Mouse (Mus musculus) kidney, embryonic 15.5 days (tissue): ENCODE data around the gene Rap2b. TPM values are rescaled to one million over a fixed set of nuclear protein-coding genes. Genes with fewer than 3 reads are reported as not detected.

Source experiments
- ATAC-seq: fragments of 200-750 bp; cut with Nextera tagmentation; replicated peaks from 2 replicates; pipeline ENCODE4 v1.8.0; 2017; ENCODE audit warnings: moderate TSS enrichment; ENCODE audit not compliant: low FRiP score
- H3K27ac ChIP-seq: fragments of 300-500 bp; sonication (generic); 2 replicates; pipeline ENCODE4 v1.5.1; 2015; ENCODE audit warnings: mild to moderate bottlenecking, inconsistent platforms
- H3K27me3 ChIP-seq: fragments of 300-500 bp; sonication (generic); 2 replicates; pipeline ENCODE4 v1.6.1; 2015; ENCODE audit warnings: inconsistent platforms
- H3K36me3 ChIP-seq: fragments of 300-500 bp; sonication (generic); 2 replicates; pipeline ENCODE4 v1.6.1; 2015; ENCODE audit warnings: inconsistent platforms
- H3K4me1 ChIP-seq: fragments of 300-500 bp; sonication (generic); 2 replicates; pipeline ENCODE4 v1.6.1; 2015; ENCODE audit warnings: inconsistent platforms
- H3K4me2 ChIP-seq: fragments of 300-500 bp; sonication (generic); 2 replicates; pipeline ENCODE4 v1.6.1; 2015; ENCODE audit warnings: moderate library complexity, mild to moderate bottlenecking, inconsistent platforms
- H3K4me3 ChIP-seq: fragments of 300-500 bp; sonication (generic); replicated peaks from 2 replicates; pipeline ENCODE4 v1.5.1; 2015; ENCODE audit warnings: mild to moderate bottlenecking, inconsistent platforms
- H3K9ac ChIP-seq: fragments of 300-500 bp; sonication (generic); 2 replicates; pipeline ENCODE4 v1.6.1; 2015; ENCODE audit warnings: mild to moderate bottlenecking, inconsistent platforms
- H3K9me3 ChIP-seq: fragments of 300-500 bp; sonication (generic); replicated peaks from 2 replicates; pipeline ENCODE4 v1.6.1; 2016; ENCODE audit warnings: inconsistent platforms
- WGBS: fragments of 180-500 bp; shearing (Covaris S2); methylation state at CpG from one replicate; pipeline ENCODE4 v1.1.7; 2015; ENCODE audit warnings: mixed read lengths; 5-methylcytosine and 5-hydroxymethylcytosine counted together
- polyA plus RNA-seq: library from polyadenylated mRNA; unstranded; fragments of >200 nt; fragmentation: Nextera tagmentation; extraction: Ambion mirVana; gene quantifications from 2 replicates; pipeline ENCODE4 v1.2.1, GENCODE M21; 2015

Gene Rap2b
- 7.3 and 7.4 TPM in 2 replicates for polyA plus RNA-seq

DNA sequence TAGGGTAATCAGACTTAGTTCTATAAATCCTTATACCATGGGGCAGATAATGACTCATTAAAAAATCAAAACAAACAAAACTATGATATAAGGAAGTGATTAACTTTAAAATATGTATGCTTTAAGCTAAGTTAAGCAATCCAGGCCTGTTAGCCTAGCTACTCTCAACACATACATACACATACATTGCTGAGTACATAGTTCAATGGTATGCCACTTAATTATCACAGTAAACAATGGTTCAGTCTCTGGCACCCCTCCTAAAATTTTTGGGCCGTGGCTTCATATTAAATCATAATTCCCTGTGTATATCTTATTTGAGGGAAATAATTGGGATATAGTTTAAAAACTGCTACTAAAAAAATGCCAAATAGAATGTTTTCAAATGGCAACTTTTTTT, at the start of gene Rap2b:
Gene Rap2b, plus strand, starts transcription at position 301 of the 400 bp plus-strand sequence.
- Histone ChIP-seq H3K27ac (0 out of 2 replicates have a peak within 1 kb of the TSS, but pooled peaks have one; percentile 91), H3K4me3 (0 out of 2 replicates have a peak within 1 kb of the TSS, but pooled peaks have one; percentile 76), H3K9ac (no peak within 1 kb of the TSS), H3K36me3 (no peaks in the 10 kb centered on the region), H3K27me3 (no peaks in the 10 kb centered on the region), H3K4me1 (peaks cover 13% of the 10 kb centered on the region), H3K9me3 (no peaks in the 10 kb centered on the region), H3K4me2 (no peak within 1 kb of the TSS)
- 91% methylated on average over 1 of the region's 1 CpGs for WGBS
- ATAC-seq: no peak

DNA sequence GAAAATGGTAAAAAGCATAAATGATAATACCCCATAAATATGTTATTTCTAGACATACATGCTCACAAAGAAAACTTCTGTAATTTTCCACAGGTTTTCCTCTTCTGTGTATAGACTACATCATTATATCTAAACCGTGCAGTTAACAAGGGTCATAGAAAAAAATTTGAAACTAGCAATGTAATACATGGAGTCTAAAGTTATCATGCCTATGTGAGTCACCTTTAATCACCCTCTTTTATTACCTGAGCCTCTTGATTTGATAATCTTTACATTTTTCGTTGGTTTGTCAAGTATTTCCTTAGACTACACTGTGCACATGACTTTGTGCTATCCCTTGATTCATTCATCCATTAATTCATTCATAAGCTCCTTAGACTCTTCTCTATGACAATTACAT, 46.4 kb upstream of the Rap2b start:
- Histone ChIP-seq H3K4me2 (no peak overlapping the region), H3K9ac (no peak overlapping the region), H3K27me3 (no peaks in the 10 kb centered on the region), H3K36me3 (no peaks in the 10 kb centered on the region), H3K9me3 (no peaks in the 10 kb centered on the region), H3K27ac (no peak overlapping the region), H3K4me3 (no peak overlapping the region), H3K4me1 (0 out of 2 replicates have a peak, but pooled peaks cover 3% of the 10 kb centered on the region)
- 84% methylated on average over 2 of the region's 2 CpGs for WGBS
- no peak for ATAC-seq

DNA sequence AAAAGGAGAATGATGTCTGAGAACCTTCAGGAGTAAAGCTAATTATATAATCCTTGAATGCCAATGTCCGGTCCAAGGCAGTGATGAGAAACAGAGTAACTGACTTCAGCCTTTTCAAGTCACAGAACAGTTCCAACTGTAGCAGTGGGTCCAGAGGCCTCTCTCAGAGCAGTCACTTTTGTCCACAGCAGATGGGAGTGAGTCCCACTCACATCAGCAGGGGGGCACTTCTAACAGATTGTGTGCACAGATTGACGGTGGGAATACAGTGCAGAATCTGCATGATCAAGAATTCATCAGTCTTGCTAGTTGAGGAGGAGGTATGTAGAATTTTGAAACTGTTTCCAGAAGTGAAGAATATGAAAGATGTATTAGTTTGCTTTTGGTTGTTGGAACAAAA, 41.4 kb upstream of the Rap2b start:
- Histone ChIP-seq H3K4me2 (no peak overlapping the region), H3K27me3 (no peaks in the 10 kb centered on the region), H3K36me3 (no peaks in the 10 kb centered on the region), H3K4me1 (0 out of 2 replicates have a peak, but pooled peaks cover 3% of the 10 kb centered on the region), H3K9me3 (no peaks in the 10 kb centered on the region), H3K27ac (no peak overlapping the region), H3K4me3 (no peak overlapping the region), H3K9ac (no peak overlapping the region)
- WGBS: 82% methylated on average over 2 of the region's 2 CpGs
- ATAC-seq: no peak

DNA sequence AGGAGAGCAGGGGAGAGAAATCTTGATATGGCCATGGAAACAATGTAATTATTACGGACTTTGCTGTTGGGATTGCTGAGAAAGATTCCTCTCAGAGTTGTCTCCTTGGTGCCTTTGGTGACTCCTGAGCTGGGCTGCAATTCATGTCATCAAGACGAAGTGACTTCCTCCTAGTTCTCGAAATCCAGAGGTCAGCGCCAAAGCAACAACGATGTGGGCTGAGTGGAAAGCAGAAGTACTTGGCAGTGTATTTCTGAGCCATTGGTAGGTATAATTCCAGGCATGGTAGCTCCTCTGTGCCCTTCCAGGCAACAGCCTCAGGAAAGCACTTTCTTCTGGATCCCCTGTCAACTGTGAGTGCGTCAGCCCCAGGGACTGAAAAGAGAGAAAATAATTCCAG, 39.8 kb upstream of the Rap2b start:
- Histone ChIP-seq H3K4me1 (no peaks in the 10 kb centered on the region), H3K36me3 (no peaks in the 10 kb centered on the region), H3K9me3 (no peaks in the 10 kb centered on the region), H3K9ac (no peak overlapping the region), H3K4me3 (no peak overlapping the region), H3K4me2 (no peak overlapping the region), H3K27me3 (no peaks in the 10 kb centered on the region), H3K27ac (no peak overlapping the region)
- ATAC-seq: no peak
- 85% methylated on average over 6 of the region's 6 CpGs for WGBS

DNA sequence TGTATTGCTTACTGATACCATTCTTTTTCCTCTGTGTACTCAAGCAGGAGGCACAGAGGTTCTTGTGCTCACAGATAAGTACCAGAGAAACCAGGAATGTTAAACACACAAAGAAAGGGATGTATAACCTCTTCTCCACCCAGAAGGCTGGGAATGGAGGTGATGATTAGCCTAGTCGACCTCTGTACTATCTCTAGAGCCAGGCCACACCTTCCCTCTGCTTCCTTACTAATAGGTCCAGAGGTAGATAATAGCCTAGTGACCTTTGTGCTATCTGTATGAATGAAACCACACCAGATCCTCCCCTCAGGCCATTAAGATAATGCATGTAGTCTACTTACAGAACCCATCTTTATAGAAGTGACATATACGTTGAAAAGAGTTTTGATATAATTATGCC, 25.2 kb upstream of the Rap2b start:
- ATAC-seq: no peak
- Histone ChIP-seq H3K9me3 (no peaks in the 10 kb centered on the region), H3K4me2 (no peak overlapping the region), H3K27ac (no peak overlapping the region), H3K4me1 (no peaks in the 10 kb centered on the region), H3K27me3 (no peaks in the 10 kb centered on the region), H3K4me3 (no peak overlapping the region), H3K36me3 (no peaks in the 10 kb centered on the region), H3K9ac (no peak overlapping the region)
- WGBS: 54% methylated on average over 2 of the region's 2 CpGs

DNA sequence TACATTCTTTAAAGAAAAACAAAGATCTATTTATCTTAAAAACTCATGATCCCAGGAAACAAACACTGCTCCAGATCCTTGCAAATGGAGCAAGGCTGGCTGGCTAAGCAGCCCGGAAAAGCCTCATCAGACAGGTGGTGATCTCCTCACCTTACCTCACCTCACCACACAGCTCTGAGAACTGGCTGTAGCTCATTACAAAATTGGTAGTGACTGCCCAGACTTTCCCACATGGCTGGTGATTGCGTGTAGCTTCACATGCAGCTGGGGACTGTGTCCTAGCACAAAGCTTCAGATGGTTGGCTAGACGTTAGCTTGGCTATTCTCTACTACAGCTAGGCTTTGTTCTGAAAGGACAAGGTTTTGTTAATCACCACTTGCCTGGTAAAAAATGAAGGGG, 24.2 kb upstream of the Rap2b start:
- H3K9ac ChIP-seq: no peak overlapping the region
- H3K4me2 ChIP-seq: no peak overlapping the region
- no peaks in the 10 kb centered on the region for H3K4me1 ChIP-seq
- WGBS: 81% methylated on average over 3 of the region's 3 CpGs
- no peaks in the 10 kb centered on the region for H3K27me3 ChIP-seq
- no peaks in the 10 kb centered on the region for H3K36me3 ChIP-seq
- H3K9me3 ChIP-seq: no peaks in the 10 kb centered on the region
- ATAC-seq: no peak
- H3K27ac ChIP-seq: no peak overlapping the region
- no peak overlapping the region for H3K4me3 ChIP-seq

DNA sequence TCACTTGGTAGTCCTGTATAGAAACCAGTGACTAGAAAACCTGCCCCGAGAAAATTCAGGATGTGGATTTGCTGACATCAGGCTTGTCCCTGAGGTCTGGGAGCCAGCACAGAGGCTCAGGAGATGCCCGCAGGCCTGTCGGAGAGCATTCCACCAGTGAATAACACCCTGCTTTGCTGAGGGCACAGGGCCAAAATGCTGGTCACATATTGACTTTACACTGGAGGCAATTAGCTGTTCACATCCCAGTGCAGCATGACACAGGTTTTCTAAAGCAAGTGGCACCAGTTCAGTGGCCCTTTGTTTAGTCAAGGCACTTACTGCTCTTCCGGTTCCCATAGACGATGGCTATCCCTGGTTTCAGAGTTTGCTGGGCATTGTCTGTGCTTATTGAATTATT, 21.1 kb upstream of the Rap2b start:
- no peak for ATAC-seq
- WGBS: 84% methylated on average over 5 of the region's 5 CpGs

DNA sequence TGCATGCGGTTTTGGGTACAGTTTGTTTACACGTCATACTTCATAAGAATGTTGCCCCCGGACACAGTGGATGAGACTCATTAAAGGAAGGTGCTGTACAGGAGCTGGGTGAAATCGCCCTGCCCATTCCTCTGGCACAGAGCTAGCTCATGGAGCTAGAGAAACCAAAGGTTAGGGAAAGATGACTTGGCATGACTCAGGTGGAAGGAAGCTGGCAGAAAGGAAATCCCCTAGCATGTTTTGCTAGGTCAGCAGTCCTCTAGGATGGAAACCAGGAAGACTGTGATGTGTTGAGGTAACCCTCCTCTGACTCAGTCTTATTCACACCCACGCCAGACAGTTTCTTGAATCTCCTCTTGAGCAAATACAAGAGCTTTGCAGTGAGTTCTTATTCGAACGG, 17.4 kb upstream of the Rap2b start:
- Histone ChIP-seq H3K4me3 (no peak overlapping the region), H3K27me3 (no peaks in the 10 kb centered on the region), H3K4me2 (no peak overlapping the region), H3K4me1 (no peaks in the 10 kb centered on the region), H3K9me3 (no peaks in the 10 kb centered on the region), H3K36me3 (no peaks in the 10 kb centered on the region), H3K27ac (no peak overlapping the region), H3K9ac (no peak overlapping the region)
- no peak for ATAC-seq
- WGBS: 75% methylated on average over 7 of the region's 7 CpGs

More for the DNA sequence above, 21.1 kb upstream of the Rap2b start:
- H3K4me2 ChIP-seq: no peak overlapping the region
- H3K4me1 ChIP-seq: no peaks in the 10 kb centered on the region
- H3K27ac ChIP-seq: no peak overlapping the region
- H3K9me3 ChIP-seq: no peaks in the 10 kb centered on the region
- H3K9ac ChIP-seq: no peak overlapping the region
- no peaks in the 10 kb centered on the region for H3K27me3 ChIP-seq
- no peak overlapping the region for H3K4me3 ChIP-seq
- H3K36me3 ChIP-seq: no peaks in the 10 kb centered on the region

DNA sequence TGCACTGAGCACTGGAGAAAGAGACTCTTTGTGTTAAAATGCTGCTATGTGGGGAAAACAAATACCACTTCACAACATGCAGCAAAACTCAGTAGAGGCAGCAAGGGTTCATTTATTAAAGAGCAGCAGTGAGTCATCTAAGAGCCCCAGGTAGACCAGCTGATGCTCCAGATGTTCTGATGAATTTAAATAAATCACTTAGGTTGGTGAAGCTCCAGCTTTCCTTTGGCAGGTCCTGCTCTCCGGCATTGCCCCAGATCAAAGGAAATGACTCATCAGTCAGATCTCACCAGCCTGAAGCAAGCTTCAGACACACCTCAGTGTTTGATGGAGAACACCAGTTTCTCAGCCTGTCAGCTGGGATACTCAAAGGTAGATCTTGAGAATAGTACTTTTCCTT, 15.8 kb upstream of the Rap2b start:
- Histone ChIP-seq H3K4me1 (no peaks in the 10 kb centered on the region), H3K4me2 (no peak overlapping the region), H3K27me3 (no peaks in the 10 kb centered on the region), H3K27ac (no peak overlapping the region), H3K36me3 (no peaks in the 10 kb centered on the region), H3K9ac (no peak overlapping the region), H3K9me3 (no peaks in the 10 kb centered on the region), H3K4me3 (no peak overlapping the region)
- no peak for ATAC-seq
- WGBS: 16% methylated on average over 1 of the region's 1 CpGs

DNA sequence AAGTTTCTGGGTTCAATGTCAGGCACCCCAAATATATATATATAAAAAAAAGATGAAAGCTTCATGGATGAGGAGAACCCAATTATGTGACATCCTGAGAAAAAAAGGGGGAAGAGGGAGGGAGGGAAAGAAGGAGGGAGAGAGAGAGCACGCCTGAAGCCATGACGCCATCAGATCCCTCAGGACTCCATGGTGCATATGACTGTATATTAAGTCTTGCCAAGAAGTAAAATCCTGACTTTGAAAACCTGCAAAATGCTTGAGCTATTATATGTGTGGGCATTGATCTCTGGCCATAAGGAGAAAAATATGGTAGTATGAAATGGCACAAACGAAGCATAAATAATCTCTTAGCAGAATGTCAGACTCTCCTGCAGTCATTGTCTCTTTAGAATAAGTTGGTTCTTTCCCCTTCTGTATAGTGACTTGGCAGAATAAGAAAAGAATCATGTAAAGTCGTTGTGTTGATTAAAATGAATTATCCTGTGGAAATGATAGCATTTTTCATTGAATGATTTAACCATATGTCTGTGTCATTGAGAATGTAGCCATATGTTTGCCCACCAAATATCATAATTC, 13.3 kb upstream of the Rap2b start:
- Histone ChIP-seq H3K9me3 (no peaks in the 10 kb centered on the region), H3K4me2 (no peak overlapping the region), H3K27ac (no peak overlapping the region), H3K27me3 (no peaks in the 10 kb centered on the region), H3K4me3 (no peak overlapping the region), H3K4me1 (no peaks in the 10 kb centered on the region), H3K36me3 (no peaks in the 10 kb centered on the region), H3K9ac (no peak overlapping the region)
- ATAC-seq: no peak
- WGBS: 76% methylated on average over 4 of the region's 4 CpGs

DNA sequence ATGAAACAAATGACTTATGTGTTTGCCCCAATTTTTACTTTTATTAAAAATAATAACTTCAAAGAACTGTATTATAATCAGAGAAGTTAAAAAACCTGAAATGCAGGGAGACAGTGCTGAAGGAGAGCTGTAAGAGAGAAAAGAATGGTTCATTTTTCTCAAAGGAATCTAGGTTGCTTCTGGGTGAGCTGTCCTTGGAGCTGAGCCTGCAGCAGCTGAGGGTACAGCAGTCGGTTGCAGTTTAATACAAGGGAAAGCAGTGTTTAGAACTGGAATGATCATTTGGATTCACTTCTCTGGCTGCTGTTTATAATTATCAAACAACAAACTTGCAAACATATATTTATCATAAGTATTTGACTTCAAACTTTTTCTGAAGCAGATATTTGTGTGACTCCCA, 12.0 kb upstream of the Rap2b start:
- no peaks in the 10 kb centered on the region for H3K36me3 ChIP-seq
- H3K4me3 ChIP-seq: no peak overlapping the region
- no peak overlapping the region for H3K4me2 ChIP-seq
- ATAC-seq: no peak
- H3K27ac ChIP-seq: no peak overlapping the region
- no peaks in the 10 kb centered on the region for H3K27me3 ChIP-seq
- WGBS: 80% methylated on average over 1 of the region's 1 CpGs
- H3K4me1 ChIP-seq: no peaks in the 10 kb centered on the region
- H3K9me3 ChIP-seq: no peaks in the 10 kb centered on the region
- H3K9ac ChIP-seq: no peak overlapping the region

DNA sequence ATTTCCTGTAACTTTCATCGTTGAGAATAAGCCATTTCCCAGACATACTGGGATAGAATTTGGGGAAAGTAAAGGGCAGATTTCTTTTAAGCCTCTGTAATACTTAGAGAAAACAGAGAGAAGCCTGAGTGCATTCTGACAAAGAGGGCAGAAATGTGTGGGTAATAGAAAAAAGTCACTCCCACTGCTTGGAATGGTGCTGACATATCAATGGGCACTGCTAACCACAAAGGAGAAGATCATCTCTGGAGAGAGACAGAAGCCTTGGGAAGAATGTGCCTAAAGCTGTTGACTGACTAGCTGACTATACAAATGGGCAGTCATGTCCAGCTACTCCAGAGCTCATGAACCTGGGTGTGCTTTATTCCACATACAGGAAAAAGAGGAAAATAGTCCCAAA, 6.0 kb upstream of the Rap2b start:
- no peaks in the 10 kb centered on the region for H3K27me3 ChIP-seq
- H3K4me3 ChIP-seq: no peak overlapping the region
- H3K36me3 ChIP-seq: no peaks in the 10 kb centered on the region
- no peak overlapping the region for H3K9ac ChIP-seq
- WGBS: 79% methylated on average over 1 of the region's 1 CpGs
- ATAC-seq: no peak
- no peaks in the 10 kb centered on the region for H3K9me3 ChIP-seq
- no peak overlapping the region for H3K27ac ChIP-seq
- no peak overlapping the region for H3K4me2 ChIP-seq
- 0 out of 2 replicates have a peak, but pooled peaks cover 3% of the 10 kb centered on the region for H3K4me1 ChIP-seq

DNA sequence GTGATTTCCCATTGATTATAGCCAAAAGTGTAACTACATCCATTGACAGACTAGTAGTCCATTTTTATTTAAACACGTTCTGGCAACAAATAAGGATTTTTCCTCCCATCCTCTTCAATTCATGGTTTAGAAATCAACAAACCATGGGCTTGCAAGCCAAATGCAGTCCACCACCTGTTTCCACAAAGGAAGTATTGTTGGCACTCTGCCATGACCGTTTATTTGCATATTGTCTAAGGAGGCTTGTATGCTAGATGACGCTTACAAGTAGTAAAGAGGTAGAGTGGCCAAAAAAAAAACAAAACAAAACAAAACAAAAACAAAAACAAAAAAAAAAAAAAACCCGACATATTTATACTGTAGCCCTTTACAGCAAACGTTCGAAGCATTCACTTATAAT, 3.3 kb upstream of the Rap2b start:
- H3K27me3 ChIP-seq: no peaks in the 10 kb centered on the region
- no peak for ATAC-seq
- H3K9ac ChIP-seq: no peak overlapping the region
- no peak overlapping the region for H3K4me3 ChIP-seq
- H3K36me3 ChIP-seq: no peaks in the 10 kb centered on the region
- H3K4me1 ChIP-seq: peaks cover 8% of the 10 kb centered on the region; the same call in 1 of the 2 replicates
- whole genome bisulfite sequencing: 62% methylated on average over 6 of the region's 6 CpGs
- no peak overlapping the region for H3K27ac ChIP-seq
- H3K9me3 ChIP-seq: no peaks in the 10 kb centered on the region
- H3K4me2 ChIP-seq: no peak overlapping the region
